Mouse (Mus musculus) layer of hippocampus, postnatal 25 days (tissue): Measurements from ENCODE around the gene Smyd4. TPM values are rescaled to one million over a fixed set of nuclear protein-coding genes. Genes with fewer than 3 reads are reported as not detected.
A peak's percentile ranks its signal among the peaks of the same experiment; 100 is the strongest.

Experiments used
- DNase-seq, 2 experiments: peaks; one replicate each; pipeline ENCODE4 v3.0.0; 2022; ENCODE audit warnings: mixed read lengths in 2 of 2, low spot score in 1 of 2; ENCODE audit errors: extremely low spot score in 1 of 2
- total RNA-seq, 2 experiments: library from RNA; stranded (reverse); gene quantifications; 2 replicates each; pipeline ENCODE4 v1.2.3; 2021

The Smyd4 gene
- total RNA-seq, 2 experiments from 2014 or later = 14.3 to 14.5 TPM

GRCm38 (mm10) chr11:75415096-75415495, 66.9 kb downstream of the Smyd4 start:
- DNase-seq = no peak

DNA sequence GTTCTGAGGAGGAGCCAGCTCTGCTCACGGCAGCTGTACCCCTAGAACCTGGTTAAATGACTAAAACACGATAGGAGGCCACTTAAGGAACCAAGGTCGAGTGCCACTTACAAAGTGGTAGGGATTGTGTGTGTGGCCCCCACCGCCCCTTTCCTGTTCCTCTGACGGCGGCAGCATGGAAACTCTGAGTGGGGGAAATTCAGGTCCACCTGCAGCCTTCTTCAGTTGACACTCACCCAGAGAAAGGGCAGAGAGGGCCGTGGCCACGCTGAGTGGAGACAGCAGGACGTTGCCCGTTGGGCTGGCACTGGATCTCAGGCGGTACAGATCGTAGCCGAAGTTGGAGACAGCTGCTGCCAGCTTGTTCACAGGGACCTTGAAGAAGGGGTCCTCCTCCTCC, 67.8 kb downstream of the Smyd4 start:
- no peak for DNase-seq

DNA sequence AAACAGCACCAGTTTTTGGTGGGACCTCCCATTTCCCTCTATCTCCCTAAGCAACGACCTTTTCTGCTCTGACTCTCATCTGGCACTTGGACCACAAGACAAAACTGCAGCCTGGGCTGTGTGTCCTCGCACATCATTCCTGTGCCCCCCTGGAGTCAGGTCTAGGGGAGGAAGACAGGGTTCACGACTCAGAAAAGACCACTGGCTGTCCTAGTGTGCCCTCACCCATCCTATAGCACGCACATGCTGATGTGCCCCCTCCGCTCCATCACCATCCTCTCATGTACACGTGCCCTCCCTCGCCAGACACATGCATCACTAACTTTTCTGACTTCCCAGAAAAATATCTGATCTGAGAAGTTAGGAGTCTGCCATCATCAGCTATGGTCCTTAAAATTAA, 71.8 kb downstream of the Smyd4 start:
- no peak for DNase-seq

DNA sequence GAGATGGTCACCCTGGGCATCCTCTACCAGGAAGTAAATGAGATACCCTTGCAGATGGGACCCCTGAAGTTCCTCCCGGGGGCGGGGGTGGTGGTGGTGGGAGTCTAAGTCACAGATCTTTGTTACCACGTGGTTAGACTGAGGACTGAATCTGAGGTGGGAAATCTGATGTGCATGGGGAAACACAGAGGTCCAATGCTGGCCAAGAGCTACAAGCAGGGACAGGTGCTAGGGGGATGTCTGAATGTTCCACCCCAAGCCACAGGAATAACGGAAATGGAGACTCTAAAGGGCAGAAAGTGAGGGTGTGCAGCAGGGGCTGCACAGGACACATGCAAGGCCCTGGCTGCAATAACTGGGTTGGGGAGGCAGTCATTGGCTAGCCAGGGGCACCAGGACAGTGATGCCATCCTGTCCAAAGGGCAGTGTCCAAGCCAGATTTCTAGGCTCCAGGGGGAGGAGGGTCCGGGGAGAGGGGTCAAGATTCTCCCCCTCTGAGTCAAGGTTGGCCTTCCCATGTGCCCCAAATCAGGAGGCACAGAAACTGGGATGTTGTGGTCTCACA, 72.7 kb downstream of the Smyd4 start:
- DNase-seq = no peak

- no peak for DNase-seq
Observed at GRCm38 (mm10) chr11:75421375-75422012, 73.3 kb downstream of the Smyd4 start.

- DNase-seq = no peak
Observed at GRCm38 (mm10) chr11:75422013-75422792, 74.0 kb downstream of the Smyd4 start, which contains the start of gene Serpinf1. Gene Serpinf1, minus strand, starts transcription at chr11:75422701.

DNA sequence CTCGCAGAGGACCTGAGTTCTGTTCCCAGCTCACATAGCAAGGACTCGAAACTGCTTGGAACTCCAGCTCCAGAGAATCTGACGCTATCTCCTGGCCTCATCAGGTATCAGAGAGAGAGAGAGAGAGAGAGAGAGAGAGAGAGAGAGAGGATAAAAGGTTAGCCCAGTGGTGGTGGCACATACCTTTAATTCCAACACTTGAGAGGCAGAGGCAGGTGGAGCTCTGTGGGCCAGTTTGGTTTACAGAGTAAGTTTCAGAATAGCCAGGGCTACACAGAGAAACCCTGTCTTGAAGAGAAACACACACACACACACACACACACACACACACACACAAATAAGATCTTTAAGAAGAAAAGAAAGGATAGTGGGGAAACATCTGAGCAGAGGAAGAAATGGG, 74.9 kb downstream of the Smyd4 start:
- DNase-seq = no peak

GRCm38 (mm10) chr11:75424033-75424432, 75.8 kb downstream of the Smyd4 start:
- DNase-seq = no peak

GRCm38 (mm10) chr11:75424459-75424858, 76.2 kb downstream of the Smyd4 start:
- DNase-seq = no peak

GRCm38 (mm10) chr11:75429019-75429705, 80.9 kb downstream of the Smyd4 start:
- no peak for DNase-seq

GRCm38 (mm10) chr11:75431307-75431706, 83.1 kb downstream of the Smyd4 start:
- DNase-seq = peak; percentile 46 to 67

GRCm38 (mm10) chr11:75434138-75434537, 85.9 kb downstream of the Smyd4 start:
- no peak for DNase-seq

DNA sequence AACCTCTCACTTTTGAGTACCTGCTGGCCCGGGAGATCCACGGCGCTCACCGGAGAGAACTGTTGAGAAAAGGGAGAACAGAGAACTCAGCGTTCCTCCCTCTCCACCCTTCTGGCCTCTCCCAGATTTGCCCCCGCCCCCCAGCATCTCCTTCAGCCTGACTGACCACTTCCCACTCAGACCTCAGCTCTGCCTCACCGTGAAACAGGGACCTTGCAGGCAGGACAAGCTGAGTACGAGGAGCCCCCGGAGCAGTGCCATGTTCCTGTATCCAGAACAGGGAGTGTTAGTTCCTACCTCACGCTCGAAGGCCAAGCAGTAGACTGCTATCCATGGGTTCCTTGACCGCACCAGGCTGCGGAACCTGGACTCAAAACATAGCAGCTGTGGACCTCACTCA, 90.0 kb downstream of the Smyd4 start:
- no peak for DNase-seq

DNA sequence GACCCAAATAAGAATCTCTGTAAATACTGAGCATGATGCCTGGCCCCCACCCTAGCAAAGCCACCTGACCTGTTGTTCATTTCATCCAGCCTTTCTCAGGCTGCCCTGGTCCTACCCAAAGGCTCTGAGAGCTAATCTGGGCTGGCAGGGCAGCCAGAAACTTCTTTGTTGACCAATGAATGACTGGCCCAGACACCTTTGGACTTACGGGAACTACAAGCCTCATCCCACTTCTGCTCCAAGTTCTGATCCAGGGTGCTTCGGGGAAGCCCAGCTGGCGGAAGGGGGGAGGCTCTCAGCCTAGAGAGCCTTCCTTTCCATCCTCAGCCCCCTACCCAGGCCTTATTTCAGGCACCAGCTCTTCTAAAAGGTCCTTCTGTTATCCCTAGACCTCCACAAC, 90.6 kb downstream of the Smyd4 start:
- DNase-seq = no peak

DNA sequence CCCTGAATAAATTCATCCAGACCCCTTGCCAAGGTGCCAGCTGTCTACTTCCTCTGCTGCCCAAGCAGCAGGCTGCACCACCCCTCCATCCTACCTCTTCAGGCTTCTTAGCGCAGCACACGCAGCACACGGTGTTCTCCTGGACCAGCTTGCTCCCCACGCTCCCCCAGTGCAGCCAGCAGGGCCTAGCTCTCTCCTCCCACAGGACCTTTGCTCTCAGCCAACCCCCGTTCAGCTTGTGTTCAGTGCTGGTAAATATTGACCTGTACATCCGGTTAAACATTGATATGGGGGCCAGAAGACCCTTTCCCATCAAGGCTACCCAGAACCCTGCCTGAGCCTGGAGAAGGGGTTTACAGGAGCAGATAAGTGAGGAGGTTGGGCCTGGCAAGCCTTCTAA, 91.1 kb downstream of the Smyd4 start, which contains the start of gene Serpinf2:
Gene Serpinf2 (minus strand): TSS at position 229 of the 400 bp plus-strand sequence.
- DNase-seq = no peak

DNA sequence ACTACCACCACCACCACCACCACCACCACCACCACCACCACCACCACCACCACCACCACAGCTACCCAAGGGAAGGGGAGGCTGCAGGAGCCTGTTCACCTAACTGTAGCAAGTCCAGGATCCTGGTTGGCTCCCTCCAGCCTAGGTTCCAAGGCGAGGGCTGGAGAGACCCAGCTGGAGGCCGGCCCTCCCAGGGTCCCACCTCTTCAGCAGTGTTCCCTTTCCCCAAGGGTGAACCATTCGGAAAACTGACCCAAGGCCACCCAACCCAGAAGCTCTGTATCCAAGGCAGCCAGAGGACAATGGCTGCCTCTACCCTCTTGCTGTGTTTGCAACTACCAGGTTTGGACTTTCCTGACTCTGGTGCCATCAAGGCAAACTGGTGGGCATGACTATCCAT, 91.7 kb downstream of the Smyd4 start:
- DNase-seq = no peak

DNA sequence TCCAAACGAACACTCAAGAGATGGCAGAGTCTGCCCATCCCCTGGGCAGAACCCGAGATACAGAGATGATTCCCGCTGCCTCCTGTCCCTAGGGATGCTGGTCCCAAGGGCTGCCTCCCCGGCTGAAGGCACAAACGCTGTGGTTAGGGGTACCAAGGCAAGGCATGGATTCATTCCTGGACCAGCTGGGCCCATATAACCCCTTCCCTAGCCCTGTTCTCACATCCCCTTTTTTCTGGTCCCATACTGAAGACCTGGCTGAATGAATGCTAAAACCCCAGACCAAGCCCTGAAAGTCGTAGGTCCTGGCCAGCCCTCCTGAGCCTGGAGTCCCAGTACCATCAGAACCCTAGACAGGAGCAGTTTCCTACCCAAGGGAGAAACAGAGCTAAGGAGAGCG, 92.8 kb downstream of the Smyd4 start:
- no peak for DNase-seq

GRCm38 (mm10) chr11:75441601-75442000, 93.4 kb downstream of the Smyd4 start:
- no peak for DNase-seq

DNA sequence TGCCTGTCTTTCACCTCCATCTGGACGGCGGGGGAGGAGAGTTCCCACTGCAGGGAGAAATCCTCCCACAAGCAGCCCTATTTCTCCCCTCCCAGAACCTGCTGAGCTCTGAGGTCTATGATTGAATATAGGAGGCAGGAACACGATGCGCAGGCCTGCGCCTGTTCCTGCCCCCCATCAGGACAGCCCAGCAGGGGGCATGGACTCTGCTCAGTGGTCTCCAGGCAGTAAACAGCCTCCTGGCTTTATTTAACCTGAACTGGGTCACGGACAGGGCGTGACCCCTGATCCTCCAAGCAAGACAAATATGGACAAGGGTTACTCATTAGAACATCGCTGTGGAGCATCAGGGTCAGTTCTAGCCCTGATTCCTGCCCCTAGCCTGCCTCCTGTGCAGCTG, 95.5 kb downstream of the Smyd4 start:
- DNase-seq = no peak

DNA sequence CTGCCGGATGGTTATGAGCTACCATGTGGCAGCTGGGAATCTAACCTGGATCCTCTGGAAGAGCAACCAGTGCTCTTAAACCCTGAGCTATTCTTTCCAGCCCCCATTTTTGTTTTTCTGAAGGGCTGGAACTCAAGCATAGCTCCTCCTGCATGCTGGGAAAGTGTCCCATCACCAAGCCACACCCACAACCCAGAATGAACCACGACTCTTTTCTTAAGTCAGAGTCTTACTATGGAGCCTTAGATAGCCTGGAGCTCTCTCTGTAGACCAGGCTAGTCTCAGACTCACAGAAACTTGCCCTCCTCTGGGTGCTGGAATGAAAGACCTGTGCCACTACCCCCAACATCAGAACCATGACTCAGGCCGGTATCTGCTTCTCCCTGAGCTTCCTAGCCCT, 100.3 kb downstream of the Smyd4 start:
- no peak for DNase-seq

- no peak for DNase-seq
Observed at GRCm38 (mm10) chr11:75449695-75450094, 101.5 kb downstream of the Smyd4 start.
